Mouse (Mus musculus): ENCODE measurements around the gene Tgif1. TPM values are rescaled to one million over a fixed set of nuclear protein-coding genes. Genes with fewer than 3 reads are reported as not detected.
A peak's percentile ranks its signal among the peaks of the same experiment; 100 is the strongest.

Gene Tgif1
- polyA plus RNA-seq, 1 experiment from 2014 or later = 60.3 TPM

- H3K27me3 ChIP-seq (ENCODE audit: insufficient read depth, low read length) = no peaks in the 10 kb centered on the region
- H3K36me3 ChIP-seq (ENCODE audit: insufficient read depth) = peaks cover 16% of the 10 kb centered on the region
- H3K4me3 ChIP-seq (ENCODE audit: low read depth, low read length) = peak overlapping the region; percentile 80
- peak overlapping the region; percentile 95 for H3K4me2 ChIP-seq
- H3K4me1 ChIP-seq (ENCODE audit: insufficient read depth) = peaks cover 16% of the 10 kb centered on the region
- peak; percentile 2 for ATAC-seq (ENCODE audit: insufficient read depth)
- no peaks in the 10 kb centered on the region for H3K9me3 ChIP-seq (ENCODE audit: low read depth, low read length)
- TF ChIP-seq CTCF (IDR thresholded peaks at IDR 0.05; ENCODE audit: low read depth) = peak; percentile 49
- DNase-seq = peak; percentile 94
- H3K27ac ChIP-seq (ENCODE audit: low read depth) = peak overlapping the region; percentile 95
- WGBS = under 1% methylated on average over 33 of the region's 33 CpGs
- H3K9ac ChIP-seq = peak overlapping the region; percentile 95
Observed at GRCm38 (mm10) chr17:70849399-70850232, 3.7 kb downstream of the Tgif1 start.

GRCm38 (mm10) chr17:70848511-70849398 lies 4.6 kb downstream of the Tgif1 start:
- peak; percentile 42 for ATAC-seq (ENCODE audit: insufficient read depth)
- H3K4me1 ChIP-seq (ENCODE audit: insufficient read depth) = peaks cover 11% of the 10 kb centered on the region
- peak overlapping the region; percentile 95 for H3K4me2 ChIP-seq
- peak overlapping the region; percentile 80 for H3K4me3 ChIP-seq (ENCODE audit: low read depth, low read length)
- no peaks in the 10 kb centered on the region for H3K9me3 ChIP-seq (ENCODE audit: low read depth, low read length)
- peak overlapping the region; percentile 95 for H3K9ac ChIP-seq
- H3K36me3 ChIP-seq (ENCODE audit: insufficient read depth) = peaks cover 25% of the 10 kb centered on the region
- H3K27me3 ChIP-seq (ENCODE audit: insufficient read depth, low read length) = no peaks in the 10 kb centered on the region
- peak overlapping the region; percentile 95 for H3K27ac ChIP-seq (ENCODE audit: low read depth)
- peak; percentile 86 for DNase-seq
- no peak for TF ChIP-seq CTCF (IDR thresholded peaks at IDR 0.05; ENCODE audit: low read depth)
- under 1% methylated on average over 23 of the region's 23 CpGs for WGBS

GRCm38 (mm10) chr17:70847751-70848510 lies 5.4 kb downstream of the Tgif1 start:
- Histone ChIP-seq H3K4me3 (ENCODE audit: low read depth, low read length) (peak overlapping the region; percentile 80), H3K9ac (peak overlapping the region; percentile 95), H3K4me2 (peak overlapping the region; percentile 95), H3K9me3 (ENCODE audit: low read depth, low read length) (no peaks in the 10 kb centered on the region), H3K27ac (ENCODE audit: low read depth) (peak overlapping the region; percentile 95), H3K4me1 (ENCODE audit: insufficient read depth) (peaks cover 11% of the 10 kb centered on the region), H3K27me3 (ENCODE audit: insufficient read depth, low read length) (no peaks in the 10 kb centered on the region), H3K36me3 (ENCODE audit: insufficient read depth) (peaks cover 33% of the 10 kb centered on the region)
- ATAC-seq (ENCODE audit: insufficient read depth) (no peak), DNase-seq (peak; percentile 74)
- no peak for TF ChIP-seq CTCF (IDR thresholded peaks at IDR 0.05; ENCODE audit: low read depth)
- WGBS = under 1% methylated on average over 17 of the region's 17 CpGs

- WGBS = 1% methylated on average over 4 of the region's 4 CpGs
- H3K27me3 ChIP-seq (ENCODE audit: insufficient read depth, low read length) = no peaks in the 10 kb centered on the region
- DNase-seq = peak; percentile 91
- peaks cover 40% of the 10 kb centered on the region for H3K36me3 ChIP-seq (ENCODE audit: insufficient read depth)
- no peak overlapping the region; the same call in 1 of the 2 replicates for H3K27ac ChIP-seq (ENCODE audit: low read depth)
- no peak for ATAC-seq (ENCODE audit: insufficient read depth)
- TF ChIP-seq CTCF (IDR thresholded peaks at IDR 0.05; ENCODE audit: low read depth) = peak; percentile 66
- peak overlapping the region; percentile 55 for H3K9ac ChIP-seq
- H3K4me3 ChIP-seq (ENCODE audit: low read depth, low read length) = peak overlapping the region; percentile 80; the same call in 1 of the 2 replicates
- no peaks in the 10 kb centered on the region for H3K9me3 ChIP-seq (ENCODE audit: low read depth, low read length)
- H3K4me1 ChIP-seq (ENCODE audit: insufficient read depth) = peaks cover 11% of the 10 kb centered on the region
- H3K4me2 ChIP-seq = peak overlapping the region; percentile 95
Observed at GRCm38 (mm10) chr17:70847086-70847485, 6.3 kb downstream of the Tgif1 start.

- H3K9ac ChIP-seq = 0 out of 2 replicates have a peak overlapping the region, but pooled peaks have one; percentile 55
- TF ChIP-seq CTCF (IDR thresholded peaks at IDR 0.05; ENCODE audit: low read depth) = no peak
- H3K4me2 ChIP-seq = peak overlapping the region; percentile 95
Observed at GRCm38 (mm10) chr17:70846111-70846644, 7.2 kb downstream of the Tgif1 start.

GRCm38 (mm10) chr17:70845543-70845942 lies 7.8 kb downstream of the Tgif1 start:
- Histone ChIP-seq H3K4me2 (peak overlapping the region; percentile 95; the same call in 1 of the 2 replicates), H3K36me3 (ENCODE audit: insufficient read depth) (peaks cover 51% of the 10 kb centered on the region)

More at GRCm38 (mm10) chr17:70846111-70846644, 7.2 kb downstream of the Tgif1 start:
- Histone ChIP-seq H3K27ac (ENCODE audit: low read depth) (peak overlapping the region; percentile 48), H3K4me1 (ENCODE audit: insufficient read depth) (peaks cover 11% of the 10 kb centered on the region), H3K36me3 (ENCODE audit: insufficient read depth) (peaks cover 48% of the 10 kb centered on the region), H3K9me3 (ENCODE audit: low read depth, low read length) (no peaks in the 10 kb centered on the region), H3K27me3 (ENCODE audit: insufficient read depth, low read length) (no peaks in the 10 kb centered on the region), H3K4me3 (ENCODE audit: low read depth, low read length) (no peak overlapping the region)
- DNase-seq (no peak), ATAC-seq (ENCODE audit: insufficient read depth) (no peak)
- WGBS = 45% methylated on average over 8 of the region's 8 CpGs

More at GRCm38 (mm10) chr17:70845543-70845942, 7.8 kb downstream of the Tgif1 start:
- no peak for ATAC-seq (ENCODE audit: insufficient read depth)
- H3K4me1 ChIP-seq (ENCODE audit: insufficient read depth) = peaks cover 11% of the 10 kb centered on the region
- peak overlapping the region; percentile 79 for H3K27ac ChIP-seq (ENCODE audit: low read depth)
- no peak overlapping the region for H3K9ac ChIP-seq
- no peak overlapping the region for H3K4me3 ChIP-seq (ENCODE audit: low read depth, low read length)
- TF ChIP-seq CTCF (IDR thresholded peaks at IDR 0.05; ENCODE audit: low read depth) = no peak
- DNase-seq = peak; percentile 47
- no peaks in the 10 kb centered on the region for H3K27me3 ChIP-seq (ENCODE audit: insufficient read depth, low read length)
- WGBS = 69% methylated on average over 2 of the region's 2 CpGs
- no peaks in the 10 kb centered on the region for H3K9me3 ChIP-seq (ENCODE audit: low read depth, low read length)
